Mouse (Mus musculus) G1E-ER4 (cell line): ENCODE measurements at regions not wholly inside any gene's neighbourhood (a gene's known extent, or its start where the extent isn't known, plus 50 kb on each side); places are given as distances from the start of the nearest gene placed in this dataset.

Experiments used
- GATA1 ChIP-seq: IDR thresholded peaks from one replicate; pipeline ENCODE4 v1.8.0; 2012; ENCODE audit warnings: low read length, inconsistent platforms

- no peak for TF ChIP-seq GATA1
These were observed 88.0 kb downstream of the Tent5c start for GRCm38 (mm10) chr3:100401080-100401479.

GRCm38 (mm10) chr3:100397491-100397890 lies 91.6 kb downstream of the Tent5c start:
- no peak for TF ChIP-seq GATA1

- TF ChIP-seq GATA1 = no peak
These were observed 94.1 kb downstream of the Tent5c start for GRCm38 (mm10) chr3:100394911-100395604.

- no peak for TF ChIP-seq GATA1
These were observed 95.2 kb downstream of the Tent5c start for GRCm38 (mm10) chr3:100393956-100394355.

GRCm38 (mm10) chr3:100382181-100382580 lies 106.9 kb downstream of the Tent5c start:
- TF ChIP-seq GATA1 = no peak

- no peak for TF ChIP-seq GATA1
These were observed 107.8 kb downstream of the Tent5c start for GRCm38 (mm10) chr3:100381363-100381762.

GRCm38 (mm10) chr3:100376162-100376561 lies 113.0 kb downstream of the Tent5c start:
- TF ChIP-seq GATA1 = no peak

GRCm38 (mm10) chr3:100366884-100367840 lies 122.0 kb downstream of the Tent5c start:
- TF ChIP-seq GATA1 = peak; percentile 42

GRCm38 (mm10) chr3:100366447-100366846 lies 122.7 kb downstream of the Tent5c start:
- no peak for TF ChIP-seq GATA1

GRCm38 (mm10) chr3:100365354-100365945 lies 123.7 kb downstream of the Tent5c start:
- no peak for TF ChIP-seq GATA1

GRCm38 (mm10) chr3:100364706-100365105 lies 124.4 kb downstream of the Tent5c start:
- TF ChIP-seq GATA1 = no peak

- no peak for TF ChIP-seq GATA1
These were observed 126.1 kb downstream of the Tent5c start for GRCm38 (mm10) chr3:100362983-100363382.

- no peak for TF ChIP-seq GATA1
These were observed 129.1 kb downstream of the Tent5c start for GRCm38 (mm10) chr3:100360019-100360418.

GRCm38 (mm10) chr3:100359036-100359435 lies 130.1 kb downstream of the Tent5c start:
- no peak for TF ChIP-seq GATA1

GRCm38 (mm10) chr3:100333478-100333877 lies 155.6 kb downstream of the Tent5c start:
- TF ChIP-seq GATA1 = no peak

- TF ChIP-seq GATA1 = no peak
These were observed 156.2 kb upstream of the Wdr3 start for GRCm38 (mm10) chr3:100318357-100318756.

GRCm38 (mm10) chr3:100287818-100288217 lies 125.6 kb upstream of the Wdr3 start:
- TF ChIP-seq GATA1 = no peak
